ENCODE assay signal across 9 mouse cellular contexts in the genomic region with DNA sequence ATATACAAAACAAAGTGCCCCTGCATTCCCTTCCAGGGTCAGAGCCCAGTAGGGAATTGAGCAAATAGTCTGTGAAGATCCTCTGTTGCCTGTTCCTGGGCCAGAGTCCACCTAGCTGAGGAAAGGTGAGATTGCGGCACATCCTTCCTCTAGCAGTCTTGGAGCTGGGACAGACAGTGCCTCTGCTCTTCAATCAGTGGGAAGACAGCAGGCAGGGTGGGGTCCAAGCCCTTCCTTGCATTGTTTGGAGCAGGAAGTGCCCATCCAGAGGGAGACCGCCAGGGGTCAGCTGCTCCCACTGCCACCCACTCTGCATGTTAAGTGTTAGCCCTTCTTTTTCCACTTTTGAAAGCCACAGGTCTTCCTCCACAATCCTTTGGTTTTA. TPM values are rescaled to one million over a fixed set of nuclear protein-coding genes. Genes with fewer than 3 reads are reported as not detected.
DNase-seq lines count a peak whose midpoint lies in the region; ATAC-seq and TF ChIP-seq lines count a peak whose summit lies in the region.
"Had no signal": no experiment of that assay in that cellular context is flagged by ENCODE, and none has a peak within 500 bp of the region (broad histone marks: within the 10 kb centered on the region; RNA-seq: fewer than 3 reads in every experiment).

No protein-coding gene starts in this region.

- H3K36me3 ChIP-seq in forebrain, embryonic 14.5 days (ENCODE audit: control insufficient read depth, insufficient read depth, low read length) = peaks cover 96% of the 10 kb centered on the region
- peaks cover 65% of the 10 kb centered on the region for H3K36me3 ChIP-seq in hindbrain, postnatal 0 days (ENCODE audit: insufficient read depth, low read length)
- H3K36me3 ChIP-seq in stomach, embryonic 16.5 days (ENCODE audit: control insufficient read depth, insufficient read depth, low read length) = peaks cover 6% of the 10 kb centered on the region; the same call in 1 of the 2 replicates

- peak; percentile 54 for DNase-seq in adrenal gland, postnatal 14 days
- no peak for DNase-seq in forebrain, embryonic 14.5 days (ENCODE audit: low spot score)
- DNase-seq in hindbrain, postnatal 0 days (ENCODE audit: low spot score) = peak; percentile 22
- peak; percentile 75 to 81 for DNase-seq in lung, adult 18-20 months
- DNase-seq in thymus, postnatal 36 days = no peak
- no peak for DNase-seq in cerebellum, postnatal 4 days (ENCODE audit: low spot score in 2 of 2)
- DNase-seq in Muller cell, postnatal 12 days (ENCODE audit: inconsistent ontology term) = no peak

- H3K27ac ChIP-seq in forebrain, embryonic 14.5 days (ENCODE audit: low read depth, low read length) = peak overlapping the region; percentile 79
- H3K27ac ChIP-seq in hindbrain, postnatal 0 days = peak overlapping the region; percentile 74
- H3K27ac ChIP-seq in stomach, embryonic 16.5 days (ENCODE audit: low read length) = peak overlapping the region; percentile 63

- ATAC-seq in forebrain, embryonic 14.5 days = no peak
- 0 out of 2 replicates have a peak, but pooled peaks have one; percentile 41 for ATAC-seq in hindbrain, postnatal 0 days
- peak; percentile 21; the same call in 1 of the 2 replicates for ATAC-seq in stomach, embryonic 16.5 days (ENCODE audit: insufficient read depth, low FRiP score)

- peak; percentile 43; the same call in 1 of the 2 replicates for TF ChIP-seq CTCF in hindbrain, postnatal 0 days (IDR thresholded peaks at IDR 0.05; ENCODE audit: low read depth)

- peak overlapping the region; percentile 17; the same call in 1 of the 2 replicates for H3K9ac ChIP-seq in forebrain, embryonic 14.5 days (ENCODE audit: low read length)
- no peak overlapping the region for H3K9ac ChIP-seq in hindbrain, postnatal 0 days (replicated peaks; ENCODE audit: low read length)
- 0 out of 2 replicates have a peak overlapping the region, but pooled peaks have one; percentile 22 for H3K9ac ChIP-seq in stomach, embryonic 16.5 days (ENCODE audit: low read length)
- H3K9ac ChIP-seq: liver, embryonic 15.5 days had no signal

- H3K4me2 ChIP-seq in forebrain, embryonic 14.5 days (ENCODE audit: low read length) = no peak overlapping the region
- no peak overlapping the region for H3K4me2 ChIP-seq in hindbrain, postnatal 0 days (ENCODE audit: low read depth, low read length)
- no peak overlapping the region for H3K4me2 ChIP-seq in stomach, embryonic 16.5 days (ENCODE audit: low read depth, low read length)
- H3K4me2 ChIP-seq: liver, embryonic 15.5 days had no signal

- no peaks in the 10 kb centered on the region for H3K9me3 ChIP-seq in forebrain, embryonic 14.5 days (replicated peaks; ENCODE audit: control insufficient read depth, low read length)
- no peaks in the 10 kb centered on the region for H3K9me3 ChIP-seq in hindbrain, postnatal 0 days (ENCODE audit: low read length)
- H3K9me3 ChIP-seq in stomach, embryonic 16.5 days (replicated peaks; ENCODE audit: control insufficient read depth, low read length) = no peaks in the 10 kb centered on the region
- H3K9me3 ChIP-seq: liver, embryonic 15.5 days had no signal

- 83% methylated on average over 2 of the region's 2 CpGs for WGBS in forebrain, embryonic 14.5 days
- WGBS in hindbrain, postnatal 0 days = 74% methylated on average over 2 of the region's 2 CpGs
- WGBS in stomach, embryonic 16.5 days = 58% methylated on average over 2 of the region's 2 CpGs

- H3K27me3 ChIP-seq in forebrain, embryonic 14.5 days (replicated peaks; ENCODE audit: control insufficient read depth, insufficient read depth, low read length) = no peaks in the 10 kb centered on the region
- H3K27me3 ChIP-seq in hindbrain, postnatal 0 days (ENCODE audit: insufficient read depth, low read length) = no peaks in the 10 kb centered on the region
- no peaks in the 10 kb centered on the region for H3K27me3 ChIP-seq in stomach, embryonic 16.5 days (ENCODE audit: control insufficient read depth, insufficient read depth, low read length)
- H3K27me3 ChIP-seq: liver, embryonic 15.5 days had no signal

- no peaks in the 10 kb centered on the region for H3K4me1 ChIP-seq in forebrain, embryonic 14.5 days (ENCODE audit: control insufficient read depth, insufficient read depth, low read length)
- H3K4me1 ChIP-seq in hindbrain, postnatal 0 days (ENCODE audit: insufficient read depth, low read length) = no peaks in the 10 kb centered on the region
- peaks cover 4% of the 10 kb centered on the region; the same call in 1 of the 2 replicates for H3K4me1 ChIP-seq in stomach, embryonic 16.5 days (ENCODE audit: control insufficient read depth, insufficient read depth, low read length)

- no peak overlapping the region for H3K4me3 ChIP-seq in forebrain, embryonic 14.5 days (ENCODE audit: low read depth, low read length)
- H3K4me3 ChIP-seq in hindbrain, postnatal 0 days (ENCODE audit: low read length) = no peak overlapping the region
- H3K4me3 ChIP-seq in stomach, embryonic 16.5 days (replicated peaks; ENCODE audit: low read length) = no peak overlapping the region
- H3K4me3 ChIP-seq: liver, embryonic 15.5 days had no signal

RNA-seq across cellular contexts. Expression of gene Fam186b, which starts 21.6 kb away (rescaled TPM):
- total RNA-seq in adrenal gland, postnatal 14 days (2021) = 2.0 and 2.8 TPM in 2 replicates
- polyA plus RNA-seq in forebrain, embryonic 14.5 days (2014; fragmentation: Nextera tagmentation; extraction: Ambion mirVana) = 0.11 and 0.52 TPM in 2 replicates
- total RNA-seq in hindbrain, postnatal 0 days (2014; rRNA removed) = 0.86 and 1.3 TPM in 2 replicates
- polyA plus RNA-seq in hindbrain, postnatal 0 days (2015; fragmentation: Nextera tagmentation; extraction: Ambion mirVana) = 1.3 and 1.4 TPM in 2 replicates
- 0.06 and 0.10 TPM in 2 replicates for polyA plus RNA-seq in stomach, embryonic 16.5 days (2015; fragmentation: Nextera tagmentation; extraction: Ambion mirVana)
- polyA plus RNA-seq: liver, embryonic 15.5 days had no signal

RNA-seq across cellular contexts. Expression of gene Prpf40b, which starts 22.4 kb away (rescaled TPM):
- total RNA-seq in adrenal gland, postnatal 14 days (2021) = 44.8 and 46.5 TPM in 2 replicates
- polyA plus RNA-seq in forebrain, embryonic 14.5 days (2014; fragmentation: Nextera tagmentation; extraction: Ambion mirVana) = 57.2 and 81.8 TPM in 2 replicates
- 90.2 and 94.2 TPM in 2 replicates for total RNA-seq in hindbrain, postnatal 0 days (2014; rRNA removed)
- polyA plus RNA-seq in hindbrain, postnatal 0 days (2015; fragmentation: Nextera tagmentation; extraction: Ambion mirVana) = 101 and 110 TPM in 2 replicates
- polyA plus RNA-seq in stomach, embryonic 16.5 days (2015; fragmentation: Nextera tagmentation; extraction: Ambion mirVana) = 42.5 and 44.3 TPM in 2 replicates

RNA-seq across cellular contexts. Expression of gene Fmnl3, which starts 53.0 kb away (rescaled TPM):
- total RNA-seq in adrenal gland, postnatal 14 days (2021) = 21.3 and 31.3 TPM in 2 replicates
- polyA plus RNA-seq in forebrain, embryonic 14.5 days (2014; fragmentation: Nextera tagmentation; extraction: Ambion mirVana) = 3.9 and 5.6 TPM in 2 replicates
- total RNA-seq in hindbrain, postnatal 0 days (2014; rRNA removed) = 11.9 and 15.2 TPM in 2 replicates
- polyA plus RNA-seq in hindbrain, postnatal 0 days (2015; fragmentation: Nextera tagmentation; extraction: Ambion mirVana) = 8.0 and 8.2 TPM in 2 replicates
- 14.2 and 16.6 TPM in 2 replicates for polyA plus RNA-seq in stomach, embryonic 16.5 days (2015; fragmentation: Nextera tagmentation; extraction: Ambion mirVana)

Comparison
In these comparisons a context has a peak if more than half of its experiments do, and no peak if none do; other contexts are left out.
1. DNase-seq: peak in adrenal gland, postnatal 14 days (single experiment), hindbrain, postnatal 0 days (single experiment) and lung, adult 18-20 months (2 of 2); none in forebrain, embryonic 14.5 days (single experiment), thymus, postnatal 36 days (0 of 2), cerebellum, postnatal 4 days (0 of 2) and Muller cell, postnatal 12 days (single experiment).
2. Peak in every context shown above with its lines, with median percentiles within 50 percentile points of each other: H3K27ac ChIP-seq.